Mouse (Mus musculus): ENCODE results near the gene Cfap61.

- TF ChIP-seq CTCF (IDR thresholded peaks at IDR 0.05; ENCODE audit: low read depth) (no peak), EP300 (IDR thresholded peaks at IDR 0.05; ENCODE audit: low read depth) (no peak)
Measured at GRCm38 (mm10) chr2:145979616-145980015, 45.0 kb downstream of the Cfap61 start.

All from liver, postnatal 0 days (tissue).